Mouse (Mus musculus): ENCODE measurements around the gene Tubb2a. TPM values are rescaled to one million over a fixed set of nuclear protein-coding genes. Genes with fewer than 3 reads are reported as not detected.
A peak's percentile ranks its signal among the peaks of the same experiment; 100 is the strongest.

Gene Tubb2a
- polyA plus RNA-seq, 1 experiment from 2014 or later, result 539 TPM

GRCm38 (mm10) chr13:34053673-34054282, 24.0 kb downstream of the Tubb2a start:
- Histone ChIP-seq H3K9me3 (ENCODE audit: control insufficient read depth, low read length) (no peaks in the 10 kb centered on the region), H3K27me3 (ENCODE audit: control insufficient read depth, insufficient read depth, low read length) (no peaks in the 10 kb centered on the region), H3K36me3 (ENCODE audit: control insufficient read depth, insufficient read depth, low read length) (peaks cover 2% of the 10 kb centered on the region; the same call in 1 of the 2 replicates), H3K4me1 (ENCODE audit: control insufficient read depth, insufficient read depth, low read length) (no peaks in the 10 kb centered on the region), H3K4me3 (ENCODE audit: low read depth, low read length) (no peak overlapping the region), H3K9ac (ENCODE audit: low read length) (no peak overlapping the region), H3K27ac (ENCODE audit: low read depth, low read length) (no peak overlapping the region), H3K4me2 (ENCODE audit: low read depth) (no peak overlapping the region)
- DNase-seq (ENCODE audit: low spot score), result no peak
- WGBS, result 81% methylated on average over 13 of the region's 13 CpGs
- no peak for ATAC-seq (ENCODE audit: insufficient read depth, low FRiP score, low TSS enrichment)

GRCm38 (mm10) chr13:34051692-34052091, 26.1 kb downstream of the Tubb2a start:
- Histone ChIP-seq H3K27me3 (ENCODE audit: control insufficient read depth, insufficient read depth, low read length) (no peaks in the 10 kb centered on the region), H3K4me2 (ENCODE audit: low read depth) (no peak overlapping the region), H3K9ac (ENCODE audit: low read length) (no peak overlapping the region), H3K4me3 (ENCODE audit: low read depth, low read length) (no peak overlapping the region), H3K36me3 (ENCODE audit: control insufficient read depth, insufficient read depth, low read length) (peaks cover 2% of the 10 kb centered on the region; the same call in 1 of the 2 replicates), H3K9me3 (ENCODE audit: control insufficient read depth, low read length) (no peaks in the 10 kb centered on the region), H3K27ac (ENCODE audit: low read depth, low read length) (no peak overlapping the region), H3K4me1 (ENCODE audit: control insufficient read depth, insufficient read depth, low read length) (0 out of 2 replicates have a peak, but pooled peaks cover 2% of the 10 kb centered on the region)
- ATAC-seq (ENCODE audit: insufficient read depth, low FRiP score, low TSS enrichment) (no peak), DNase-seq (ENCODE audit: low spot score) (no peak)
- 97% methylated on average over 3 of the region's 3 CpGs for WGBS

- 96% methylated on average over 8 of the region's 8 CpGs for WGBS
- H3K36me3 ChIP-seq (ENCODE audit: control insufficient read depth, insufficient read depth, low read length), result no peaks in the 10 kb centered on the region; the same call in 1 of the 2 replicates
- no peaks in the 10 kb centered on the region for H3K27me3 ChIP-seq (ENCODE audit: control insufficient read depth, insufficient read depth, low read length)
Observed at GRCm38 (mm10) chr13:34050479-34050878, 27.3 kb downstream of the Tubb2a start.

DNA sequence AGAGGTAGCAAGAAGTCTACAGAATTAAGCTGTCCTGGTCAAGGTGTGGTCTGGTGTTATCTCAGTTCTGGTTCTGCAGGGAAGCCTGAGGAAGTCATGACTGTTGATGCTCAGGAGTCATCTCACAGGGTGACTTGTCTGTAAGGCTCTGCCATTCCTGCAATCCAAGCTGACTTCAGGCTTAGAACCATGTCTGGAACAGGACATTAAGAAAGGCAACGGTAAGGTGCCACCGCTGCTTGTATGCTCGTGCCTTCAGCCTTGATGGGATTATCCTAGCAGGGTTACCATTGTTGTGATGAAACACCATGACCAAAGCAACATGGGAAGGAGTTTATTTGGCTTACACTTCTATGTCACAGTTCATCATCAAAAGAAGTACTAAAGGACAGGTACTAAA, 30.3 kb downstream of the Tubb2a start:
- no peak overlapping the region for H3K4me2 ChIP-seq (ENCODE audit: low read depth)
- DNase-seq (ENCODE audit: low spot score), result no peak
- H3K4me3 ChIP-seq (ENCODE audit: low read depth, low read length), result no peak overlapping the region
- no peak overlapping the region for H3K9ac ChIP-seq (ENCODE audit: low read length)
- H3K4me1 ChIP-seq (ENCODE audit: control insufficient read depth, insufficient read depth, low read length), result 0 out of 2 replicates have a peak, but pooled peaks cover 4% of the 10 kb centered on the region
- no peaks in the 10 kb centered on the region for H3K9me3 ChIP-seq (ENCODE audit: control insufficient read depth, low read length)
- H3K27ac ChIP-seq (ENCODE audit: low read depth, low read length), result no peak overlapping the region
- no peak for ATAC-seq (ENCODE audit: insufficient read depth, low FRiP score, low TSS enrichment)
- WGBS, result 92% methylated on average over 3 of the region's 3 CpGs
- H3K36me3 ChIP-seq (ENCODE audit: control insufficient read depth, insufficient read depth, low read length), result no peaks in the 10 kb centered on the region
- H3K27me3 ChIP-seq (ENCODE audit: control insufficient read depth, insufficient read depth, low read length), result no peaks in the 10 kb centered on the region

More at GRCm38 (mm10) chr13:34050479-34050878, 27.3 kb downstream of the Tubb2a start:
- Histone ChIP-seq H3K4me1 (ENCODE audit: control insufficient read depth, insufficient read depth, low read length) (0 out of 2 replicates have a peak, but pooled peaks cover 4% of the 10 kb centered on the region), H3K9ac (ENCODE audit: low read length) (no peak overlapping the region), H3K9me3 (ENCODE audit: control insufficient read depth, low read length) (no peaks in the 10 kb centered on the region), H3K27ac (ENCODE audit: low read depth, low read length) (no peak overlapping the region), H3K4me2 (ENCODE audit: low read depth) (no peak overlapping the region), H3K4me3 (ENCODE audit: low read depth, low read length) (no peak overlapping the region)
- ATAC-seq (ENCODE audit: insufficient read depth, low FRiP score, low TSS enrichment) (no peak), DNase-seq (ENCODE audit: low spot score) (no peak)

DNA sequence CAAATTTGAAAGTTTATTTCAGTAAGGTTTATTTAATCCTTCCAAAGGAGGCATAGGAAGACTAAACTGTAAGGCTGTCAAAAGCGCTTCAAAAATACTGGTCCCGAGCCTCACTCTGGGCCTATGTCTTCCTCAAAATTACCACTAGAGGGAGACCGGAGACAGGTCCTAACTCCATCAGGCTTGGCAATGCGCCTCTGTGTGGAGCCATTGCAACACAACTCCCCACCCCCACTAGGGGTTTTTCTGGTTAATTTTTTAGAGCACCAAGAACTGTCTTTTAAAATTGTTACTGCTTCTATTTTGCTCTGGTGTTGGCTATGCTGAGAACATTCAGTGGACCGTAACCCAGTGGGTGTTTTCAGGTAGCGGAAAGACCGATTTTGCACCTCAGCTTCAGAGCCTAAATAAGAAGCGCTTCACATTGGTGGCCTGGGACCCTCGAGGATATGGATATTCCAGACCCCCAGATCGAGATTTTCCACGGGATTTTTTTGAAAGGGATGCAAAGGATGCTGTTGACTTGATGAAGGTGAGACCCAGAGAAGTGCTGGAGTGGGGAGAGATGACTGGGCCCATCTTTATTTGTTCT, 31.3 kb downstream of the Tubb2a start:
- peak; percentile 91 for ATAC-seq (ENCODE audit: insufficient read depth, low FRiP score, low TSS enrichment)
- no peak overlapping the region for H3K4me3 ChIP-seq (ENCODE audit: low read depth, low read length)
- 43% methylated on average over 11 of the region's 11 CpGs for WGBS
- peak; percentile 72 for DNase-seq (ENCODE audit: low spot score)
- 0 out of 2 replicates have a peak, but pooled peaks cover 4% of the 10 kb centered on the region for H3K4me1 ChIP-seq (ENCODE audit: control insufficient read depth, insufficient read depth, low read length)
- no peak overlapping the region for H3K27ac ChIP-seq (ENCODE audit: low read depth, low read length)
- H3K27me3 ChIP-seq (ENCODE audit: control insufficient read depth, insufficient read depth, low read length), result no peaks in the 10 kb centered on the region
- no peaks in the 10 kb centered on the region for H3K9me3 ChIP-seq (ENCODE audit: control insufficient read depth, low read length)
- no peak overlapping the region for H3K4me2 ChIP-seq (ENCODE audit: low read depth)
- H3K9ac ChIP-seq (ENCODE audit: low read length), result no peak overlapping the region
- no peaks in the 10 kb centered on the region for H3K36me3 ChIP-seq (ENCODE audit: control insufficient read depth, insufficient read depth, low read length)

DNA sequence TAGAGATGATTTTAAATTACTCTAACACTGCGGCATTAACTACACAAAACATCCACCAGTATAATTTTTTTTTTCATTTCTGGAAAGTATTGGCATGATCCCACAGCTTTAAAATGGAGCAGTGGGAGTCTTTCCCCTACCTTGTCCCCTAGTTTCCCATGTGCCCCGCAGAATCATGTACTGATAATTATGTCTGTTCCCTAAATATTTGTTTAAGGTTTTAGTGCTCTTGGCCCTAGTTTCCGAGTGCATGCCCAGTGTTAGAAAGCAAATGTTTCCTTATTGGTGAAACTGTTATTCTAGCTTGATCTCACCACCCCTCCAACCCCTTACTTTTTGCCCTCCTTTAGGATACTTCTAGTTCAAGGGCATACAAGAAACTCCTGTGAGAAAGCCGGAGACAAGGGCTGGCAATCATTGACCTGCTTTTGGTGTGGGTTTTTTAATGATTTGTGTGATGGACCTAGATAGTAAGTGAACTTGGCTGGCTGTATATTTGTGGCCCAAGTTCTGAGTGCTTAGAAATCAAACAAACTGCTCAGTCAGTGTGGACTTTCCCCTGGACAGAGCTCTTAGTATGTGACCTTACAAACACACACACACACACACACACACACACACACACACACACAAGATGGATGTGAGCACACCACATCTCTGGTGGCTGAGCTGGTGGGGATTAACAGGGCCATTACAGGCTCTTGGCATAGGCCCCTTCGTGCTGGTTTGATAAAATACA, 32.1 kb downstream of the Tubb2a start:
- 67% methylated on average over 5 of the region's 5 CpGs for WGBS
- no peaks in the 10 kb centered on the region for H3K9me3 ChIP-seq (ENCODE audit: control insufficient read depth, low read length)
- H3K9ac ChIP-seq (ENCODE audit: low read length), result no peak overlapping the region
- H3K4me3 ChIP-seq (ENCODE audit: low read depth, low read length), result no peak overlapping the region
- no peak overlapping the region for H3K27ac ChIP-seq (ENCODE audit: low read depth, low read length)
- H3K27me3 ChIP-seq (ENCODE audit: control insufficient read depth, insufficient read depth, low read length), result no peaks in the 10 kb centered on the region
- 0 out of 2 replicates have a peak, but pooled peaks cover 4% of the 10 kb centered on the region for H3K4me1 ChIP-seq (ENCODE audit: control insufficient read depth, insufficient read depth, low read length)
- H3K4me2 ChIP-seq (ENCODE audit: low read depth), result no peak overlapping the region
- no peak for DNase-seq (ENCODE audit: low spot score)
- H3K36me3 ChIP-seq (ENCODE audit: control insufficient read depth, insufficient read depth, low read length), result no peaks in the 10 kb centered on the region
- ATAC-seq (ENCODE audit: insufficient read depth, low FRiP score, low TSS enrichment), result no peak

DNA sequence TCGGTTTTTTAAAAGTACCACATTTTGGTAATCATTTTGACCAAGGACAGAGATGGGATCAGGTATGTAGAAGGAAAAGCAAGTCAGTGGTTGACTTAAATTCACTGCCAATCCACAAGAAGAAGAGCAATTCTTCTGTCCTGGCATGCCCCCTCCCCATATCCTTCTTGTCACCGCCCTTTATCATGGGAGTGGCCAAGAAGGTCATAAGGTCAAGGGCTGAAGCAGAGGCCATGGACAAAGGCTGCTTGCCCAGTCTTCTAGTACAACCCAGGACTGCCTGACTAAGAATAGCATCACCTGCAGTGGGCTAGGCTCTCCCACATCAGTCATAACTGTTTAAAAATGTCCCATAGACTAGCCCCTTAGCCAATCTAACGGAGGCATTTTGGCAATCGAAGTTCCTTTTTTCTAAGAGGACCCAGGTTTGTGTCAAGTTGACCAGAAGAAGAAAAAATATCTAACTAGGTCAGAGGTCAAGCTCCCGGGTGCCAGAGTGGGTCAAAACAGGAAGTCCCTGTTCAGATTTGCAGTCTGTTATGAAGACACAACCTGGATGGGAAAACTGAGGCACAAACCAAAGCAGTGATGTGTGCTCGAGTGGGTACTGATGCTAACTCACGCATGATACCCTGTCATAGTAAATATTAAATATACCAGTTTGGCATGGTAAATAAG, 34.0 kb downstream of the Tubb2a start:
- H3K27me3 ChIP-seq (ENCODE audit: control insufficient read depth, insufficient read depth, low read length), result no peaks in the 10 kb centered on the region
- 76% methylated on average over 7 of the region's 7 CpGs for WGBS
- H3K27ac ChIP-seq (ENCODE audit: low read depth, low read length), result no peak overlapping the region
- no peaks in the 10 kb centered on the region for H3K36me3 ChIP-seq (ENCODE audit: control insufficient read depth, insufficient read depth, low read length)
- no peak overlapping the region for H3K4me3 ChIP-seq (ENCODE audit: low read depth, low read length)
- 0 out of 2 replicates have a peak, but pooled peaks cover 4% of the 10 kb centered on the region for H3K4me1 ChIP-seq (ENCODE audit: control insufficient read depth, insufficient read depth, low read length)
- H3K4me2 ChIP-seq (ENCODE audit: low read depth), result no peak overlapping the region
- ATAC-seq (ENCODE audit: insufficient read depth, low FRiP score, low TSS enrichment) (no peak), DNase-seq (ENCODE audit: low spot score) (no peak)
- no peaks in the 10 kb centered on the region for H3K9me3 ChIP-seq (ENCODE audit: control insufficient read depth, low read length)
- no peak overlapping the region for H3K9ac ChIP-seq (ENCODE audit: low read length)

DNA sequence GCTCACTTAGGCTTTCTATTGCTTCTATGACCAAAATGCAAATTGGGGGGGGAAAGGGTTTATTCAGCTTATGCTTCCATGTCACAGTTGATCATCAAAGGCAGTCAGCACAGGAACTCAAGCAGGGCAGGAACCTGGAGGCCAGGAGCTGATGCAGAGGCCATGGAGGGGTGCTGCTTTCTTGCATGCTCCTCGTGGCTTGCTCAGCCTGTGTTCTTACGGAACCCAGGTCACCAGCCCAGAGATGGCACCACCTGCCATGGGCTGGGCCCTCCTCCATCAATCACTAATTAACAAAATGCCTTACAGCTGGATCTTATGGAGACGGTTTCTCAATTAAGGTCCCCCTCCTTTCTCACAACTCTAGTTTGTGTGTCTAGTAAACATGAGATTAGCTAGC, 37.7 kb downstream of the Tubb2a start:
- no peak for DNase-seq (ENCODE audit: low spot score)
- Histone ChIP-seq H3K4me1 (ENCODE audit: control insufficient read depth, insufficient read depth, low read length) (peaks cover 9% of the 10 kb centered on the region; the same call in 1 of the 2 replicates), H3K27me3 (ENCODE audit: control insufficient read depth, insufficient read depth, low read length) (no peaks in the 10 kb centered on the region), H3K27ac (ENCODE audit: low read depth, low read length) (no peak overlapping the region), H3K36me3 (ENCODE audit: control insufficient read depth, insufficient read depth, low read length) (no peaks in the 10 kb centered on the region), H3K4me2 (ENCODE audit: low read depth) (no peak overlapping the region), H3K9ac (ENCODE audit: low read length) (no peak overlapping the region), H3K9me3 (ENCODE audit: control insufficient read depth, low read length) (no peaks in the 10 kb centered on the region), H3K4me3 (ENCODE audit: low read depth, low read length) (no peak overlapping the region)
- 95% methylated on average over 3 of the region's 3 CpGs for WGBS
- ATAC-seq (ENCODE audit: insufficient read depth, low FRiP score, low TSS enrichment), result no peak
